Mouse (Mus musculus) liver, embryonic 14.5 days (tissue): Measurements from ENCODE around the gene Zp2.

ENCODE experiments used
- CTCF ChIP-seq: IDR thresholded peaks from 2 replicates; pipeline ENCODE4 v1.5.1; 2016; ENCODE audit warnings: antibody characterized with exemption, low read depth, control low read depth
- EP300 ChIP-seq: IDR thresholded peaks from 2 replicates; pipeline ENCODE4 v1.6.1; 2016; ENCODE audit warnings: antibody characterized with exemption, low read depth

DNA sequence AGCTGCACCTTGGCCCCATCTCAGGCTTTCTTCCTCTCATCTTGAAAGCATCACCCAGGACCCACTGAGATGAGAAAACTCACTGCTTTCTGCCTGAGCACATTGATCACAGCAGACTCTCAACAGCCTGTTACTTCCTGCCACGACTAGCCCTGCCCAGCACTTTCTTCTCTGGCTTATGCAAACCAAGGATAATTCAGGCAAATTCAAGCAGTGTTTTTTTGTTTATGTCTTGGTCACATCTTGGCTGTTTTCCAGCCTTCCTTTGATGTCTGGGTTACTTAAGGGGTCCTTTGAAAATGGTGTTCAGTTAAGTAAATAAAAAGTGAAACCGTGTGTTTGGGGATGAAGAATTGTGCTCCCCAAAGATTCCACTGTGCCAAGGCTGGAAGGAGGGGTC, 33.8 kb upstream of the Zp2 start:
- TF ChIP-seq CTCF (no peak), EP300 (no peak)
